Mouse (Mus musculus) megakaryocyte, embryonic 14.5 days (primary cell): ENCODE results near the gene Psg19. TPM values are rescaled to one million over a fixed set of nuclear protein-coding genes. Genes with fewer than 3 reads are reported as not detected.
"Not testable (repeated sequence)": the region's sequence is repeated elsewhere in the genome, so short reads cannot be mapped to it uniquely, and the experiment has no call there.

Experiments
- H3K27me3 ChIP-seq: replicated peaks from 2 replicates; pipeline ENCODE3; 2012; ENCODE audit warnings: inconsistent platforms
- H3K36me3 ChIP-seq: replicated peaks from 2 replicates; pipeline ENCODE3; 2012; ENCODE audit warnings: low read length, inconsistent platforms, mixed read lengths
- H3K4me1 ChIP-seq: 2 replicates; pipeline ENCODE4 v1.6.1; 2012; ENCODE audit warnings: inconsistent platforms
- H3K4me3 ChIP-seq: replicated peaks from 2 replicates; pipeline ENCODE3; 2012; ENCODE audit warnings: moderate library complexity, mild to moderate bottlenecking, inconsistent platforms
- H3K9me3 ChIP-seq: 2 replicates; pipeline ENCODE4 v1.6.1; 2012; ENCODE audit warnings: inconsistent platforms
- FLI1 ChIP-seq: IDR thresholded peaks from 2 replicates; pipeline ENCODE4 v1.6.1; 2012; ENCODE audit warnings: low read length, inconsistent platforms, mixed read lengths
- GATA1 ChIP-seq: IDR thresholded peaks from 3 replicates; pipeline ENCODE4 v1.6.1; 2012; ENCODE audit warnings: mixed read lengths, low read length, inconsistent platforms, borderline replicate concordance
- polyA plus RNA-seq: library from polyadenylated mRNA; stranded (reverse); fragments of >175 nt; gene quantifications from 2 replicates; pipeline ENCODE4 v1.2.3, GENCODE M21; 2012; ENCODE audit warnings: low replicate concordance; ENCODE audit not compliant: insufficient read depth

Gene Psg19
- polyA plus RNA-seq, 1 experiment = not detected

GRCm38 (mm10) chr7:18803526-18803925, 5.2 kb upstream of the Psg19 start:
- Histone ChIP-seq H3K27me3 (no peaks in the 10 kb centered on the region), H3K4me3 (peak overlapping the region; percentile 46), H3K4me1 (peaks cover 53% of the 10 kb centered on the region), H3K36me3 (no peaks in the 10 kb centered on the region), H3K9me3 (no peaks in the 10 kb centered on the region)
- TF ChIP-seq GATA1 (no peak), FLI1 (no peak)

GRCm38 (mm10) chr7:18799129-18799528, 809 bp upstream of the Psg19 start:
- Histone ChIP-seq H3K9me3 (no peaks in the 10 kb centered on the region), H3K27me3 (no peaks in the 10 kb centered on the region), H3K4me3 (no peak overlapping the region), H3K36me3 (no peaks in the 10 kb centered on the region), H3K4me1 (peaks cover 59% of the 10 kb centered on the region)
- TF ChIP-seq FLI1 (no peak), GATA1 (no peak)

GRCm38 (mm10) chr7:18790671-18791070, 7.6 kb downstream of the Psg19 start:
- H3K27me3 ChIP-seq, H3K36me3 ChIP-seq, H3K9me3 ChIP-seq, H3K4me3 ChIP-seq: not testable (repeated sequence)
- peaks cover 11% of the 10 kb centered on the region; the same call in 1 of the 2 replicates for H3K4me1 ChIP-seq

GRCm38 (mm10) chr7:18781301-18781700, 17.0 kb downstream of the Psg19 start:
- H3K9me3 ChIP-seq, H3K4me3 ChIP-seq, H3K27me3 ChIP-seq, H3K36me3 ChIP-seq: not testable (repeated sequence)
- peaks cover 25% of the 10 kb centered on the region for H3K4me1 ChIP-seq

GRCm38 (mm10) chr7:18779337-18779781, 19.0 kb downstream of the Psg19 start:
- Histone ChIP-seq H3K9me3 (no peaks in the 10 kb centered on the region), H3K36me3 (no peaks in the 10 kb centered on the region), H3K4me3 (peak overlapping the region; percentile 26), H3K4me1 (peaks cover 25% of the 10 kb centered on the region), H3K27me3 (no peaks in the 10 kb centered on the region)
- TF ChIP-seq FLI1 = no peak
- no peak for TF ChIP-seq GATA1

- not testable (repeated sequence) for H3K4me3 ChIP-seq, H3K4me1 ChIP-seq, H3K9me3 ChIP-seq, H3K27me3 ChIP-seq, H3K36me3 ChIP-seq
Measured at GRCm38 (mm10) chr7:18762885-18763284, 35.4 kb downstream of the Psg19 start.

- H3K4me1 ChIP-seq, H3K36me3 ChIP-seq, H3K4me3 ChIP-seq, H3K27me3 ChIP-seq, H3K9me3 ChIP-seq: not testable (repeated sequence)
Measured at GRCm38 (mm10) chr7:18760152-18760551, 38.2 kb downstream of the Psg19 start.

- peaks cover 21% of the 10 kb centered on the region for H3K4me1 ChIP-seq
- H3K4me3 ChIP-seq, H3K36me3 ChIP-seq, H3K9me3 ChIP-seq, H3K27me3 ChIP-seq: not testable (repeated sequence)
Measured at GRCm38 (mm10) chr7:18749896-18750477, 48.3 kb downstream of the Psg19 start.

GRCm38 (mm10) chr7:18748994-18749895, 49.1 kb downstream of the Psg19 start:
- no peak for TF ChIP-seq GATA1
- TF ChIP-seq FLI1 = no peak
- H3K36me3 ChIP-seq = no peaks in the 10 kb centered on the region
- peaks cover 21% of the 10 kb centered on the region for H3K4me1 ChIP-seq
- no peak overlapping the region for H3K4me3 ChIP-seq
- H3K9me3 ChIP-seq = no peaks in the 10 kb centered on the region
- no peaks in the 10 kb centered on the region for H3K27me3 ChIP-seq

GRCm38 (mm10) chr7:18747420-18747819, 50.9 kb downstream of the Psg19 start:
- not testable (repeated sequence) for H3K36me3 ChIP-seq, H3K4me3 ChIP-seq, H3K27me3 ChIP-seq, H3K9me3 ChIP-seq
- H3K4me1 ChIP-seq = peaks cover 21% of the 10 kb centered on the region

GRCm38 (mm10) chr7:18746189-18746860, 52.0 kb downstream of the Psg19 start:
- Histone ChIP-seq H3K4me3 (peak overlapping the region; percentile 89), H3K27me3 (no peaks in the 10 kb centered on the region), H3K4me1 (peaks cover 21% of the 10 kb centered on the region), H3K9me3 (no peaks in the 10 kb centered on the region), H3K36me3 (no peaks in the 10 kb centered on the region)
- no peak for TF ChIP-seq GATA1

Other genes starting within 250 kb of the Psg19 start
- gene Psg27, start 231.2 kb downstream of the Psg19 start, polyA plus RNA-seq = not detected in 2 replicates
- not detected in 2 replicates for gene Psg23, start 182.0 kb downstream of the Psg19 start, polyA plus RNA-seq
- gene Psg21, start 141.8 kb downstream of the Psg19 start, polyA plus RNA-seq = not detected in 2 replicates
- not detected in 2 replicates for gene Psg20, start 112.3 kb downstream of the Psg19 start, polyA plus RNA-seq
- gene Psg22, start 80.4 kb downstream of the Psg19 start, polyA plus RNA-seq = 1.0 TPM in 1 of 2 replicates, not detected in the other
- gene Psg17, start 23.1 kb upstream of the Psg19 start, polyA plus RNA-seq = not detected in 2 replicates
- gene Mill2, start 41.4 kb upstream of the Psg19 start, polyA plus RNA-seq = 0.79 TPM in 1 of 2 replicates, not detected in the other
- 14.1 TPM in 1 of 2 replicates, not detected in the other for gene Pglyrp1, start 72.8 kb upstream of the Psg19 start, polyA plus RNA-seq
- 55.0 and 80.2 TPM in 2 replicates for gene Ccdc61, start 111.9 kb upstream of the Psg19 start, polyA plus RNA-seq
- gene Nova2, start 127.4 kb upstream of the Psg19 start, polyA plus RNA-seq = 0.02 and 0.64 TPM in 2 replicates
- not detected in 2 replicates for gene Nanos2, start 188.9 kb upstream of the Psg19 start, polyA plus RNA-seq
- 2.5 and 6.7 TPM in 2 replicates for gene Mypop, start 192.7 kb upstream of the Psg19 start, polyA plus RNA-seq
- gene Irf2bp1, start 205.5 kb upstream of the Psg19 start, polyA plus RNA-seq = 53.2 and 120 TPM in 2 replicates
- gene Foxa3, start 225.0 kb upstream of the Psg19 start, polyA plus RNA-seq = not detected in 2 replicates
- gene Sympk, start 225.9 kb upstream of the Psg19 start, polyA plus RNA-seq = 176 and 205 TPM in 2 replicates